Mouse (Mus musculus): ENCODE measurements around the gene Arhgap6. TPM values are rescaled to one million over a fixed set of nuclear protein-coding genes. Genes with fewer than 3 reads are reported as not detected.

Gene Arhgap6
- polyA plus RNA-seq, 1 experiment from 2014 or later, result 0.85 TPM

DNA sequence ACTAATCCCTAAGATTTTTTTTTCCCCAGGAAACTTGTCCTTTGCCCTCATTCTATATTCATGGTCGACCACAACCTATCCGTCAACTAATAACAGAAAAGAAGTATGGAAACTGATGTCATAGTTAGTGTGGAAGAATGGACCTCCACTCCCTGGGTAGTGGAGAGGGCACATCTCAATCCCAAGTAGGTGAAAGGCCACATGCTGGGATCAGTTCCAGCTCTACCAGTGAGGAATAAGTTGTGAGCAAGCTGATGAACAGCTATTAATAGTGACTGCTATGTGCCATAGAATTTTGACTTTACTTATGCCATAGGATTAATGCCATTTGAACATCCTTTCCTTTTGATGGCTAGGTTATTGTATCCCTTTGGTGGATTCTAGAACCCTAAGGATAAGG, 383.7 kb downstream of the Arhgap6 start:
- H3K9me3 ChIP-seq (replicated peaks; ENCODE audit: control insufficient read depth, low read length, poor library complexity, severe bottlenecking), result no peaks in the 10 kb centered on the region
- H3K36me3 ChIP-seq (ENCODE audit: control insufficient read depth, insufficient read depth, low read length), result no peaks in the 10 kb centered on the region
- no peak overlapping the region for H3K9ac ChIP-seq (ENCODE audit: low read depth, low read length)
- H3K4me1 ChIP-seq (ENCODE audit: control insufficient read depth, insufficient read depth, low read length), result no peaks in the 10 kb centered on the region
- no peak overlapping the region for H3K27ac ChIP-seq (ENCODE audit: low read length)
- ATAC-seq, result no peak
- WGBS, result 40% methylated on average over 2 of the region's 2 CpGs
- no peak overlapping the region for H3K4me2 ChIP-seq (ENCODE audit: low read length)
- H3K27me3 ChIP-seq (ENCODE audit: control insufficient read depth, insufficient read depth, low read depth, low read length), result peaks cover 4% of the 10 kb centered on the region; the same call in 1 of the 2 replicates
- no peak overlapping the region for H3K4me3 ChIP-seq (ENCODE audit: low read depth, low read length)

DNA sequence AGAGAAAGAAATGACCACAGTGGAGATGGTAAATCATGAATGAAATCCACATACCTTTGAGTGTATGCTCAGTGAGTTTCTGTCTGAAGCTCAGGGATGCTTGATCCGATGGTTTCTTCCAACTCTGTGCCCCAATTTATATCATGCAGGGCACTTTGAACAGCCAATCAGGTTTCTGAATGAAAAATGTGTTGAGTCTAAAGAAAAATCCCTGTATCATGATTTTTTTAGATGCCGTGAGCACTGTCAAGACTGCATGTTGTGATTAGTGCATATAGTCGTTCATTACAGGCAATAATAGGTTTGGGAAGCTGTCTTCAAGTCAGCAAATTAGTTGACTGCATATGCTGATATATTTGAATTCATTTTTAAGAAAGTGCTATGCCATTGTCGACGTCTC, 392.2 kb downstream of the Arhgap6 start, which contains the start of gene Amelx:
Gene Amelx, minus strand, starts transcription at position 101 of the 400 bp plus-strand sequence.
- 86% methylated on average over 5 of the region's 5 CpGs for WGBS
- no peak for ATAC-seq
- no peak within 1 kb of the TSS for H3K27ac ChIP-seq (ENCODE audit: low read length)
- no peaks in the 10 kb centered on the region for H3K36me3 ChIP-seq (ENCODE audit: control insufficient read depth, insufficient read depth, low read length)
- H3K9ac ChIP-seq (ENCODE audit: low read depth, low read length), result no peak within 1 kb of the TSS
- H3K4me1 ChIP-seq (ENCODE audit: control insufficient read depth, insufficient read depth, low read length), result no peaks in the 10 kb centered on the region
- no peak within 1 kb of the TSS for H3K4me2 ChIP-seq (ENCODE audit: low read length)
- H3K27me3 ChIP-seq (ENCODE audit: control insufficient read depth, insufficient read depth, low read depth, low read length), result peaks cover 4% of the 10 kb centered on the region; the same call in 1 of the 2 replicates
- no peak within 1 kb of the TSS for H3K4me3 ChIP-seq (ENCODE audit: low read depth, low read length)
- no peaks in the 10 kb centered on the region for H3K9me3 ChIP-seq (replicated peaks; ENCODE audit: control insufficient read depth, low read length, poor library complexity, severe bottlenecking)

DNA sequence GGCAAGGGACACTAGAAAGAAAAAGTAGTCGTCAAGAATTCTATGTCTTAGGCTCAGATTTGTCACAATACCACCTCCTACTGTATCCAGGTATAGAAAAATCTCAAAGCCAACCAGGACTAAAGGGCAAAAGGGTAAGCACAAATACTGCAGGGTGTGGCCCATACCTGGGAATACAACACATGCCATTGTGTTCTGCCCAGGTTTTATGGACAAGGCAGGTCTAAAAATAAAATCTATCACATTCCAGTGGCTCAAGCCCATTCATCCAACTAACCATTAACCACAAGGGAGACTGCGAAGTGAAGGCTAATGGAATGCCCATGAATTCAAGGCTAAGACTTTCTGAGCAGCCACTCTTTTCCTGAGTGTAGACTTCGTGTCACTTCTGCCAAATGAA, 415.1 kb downstream of the Arhgap6 start:
- WGBS, result 86% methylated on average over 3 of the region's 3 CpGs
- Histone ChIP-seq H3K27ac (ENCODE audit: low read length) (no peak overlapping the region), H3K9me3 (replicated peaks; ENCODE audit: control insufficient read depth, low read length, poor library complexity, severe bottlenecking) (no peaks in the 10 kb centered on the region), H3K36me3 (ENCODE audit: control insufficient read depth, insufficient read depth, low read length) (no peaks in the 10 kb centered on the region), H3K4me2 (ENCODE audit: low read length) (no peak overlapping the region), H3K27me3 (ENCODE audit: control insufficient read depth, insufficient read depth, low read depth, low read length) (peaks cover 6% of the 10 kb centered on the region), H3K4me3 (ENCODE audit: low read depth, low read length) (no peak overlapping the region), H3K9ac (ENCODE audit: low read depth, low read length) (no peak overlapping the region), H3K4me1 (ENCODE audit: control insufficient read depth, insufficient read depth, low read length) (no peaks in the 10 kb centered on the region)
- ATAC-seq, result no peak

DNA sequence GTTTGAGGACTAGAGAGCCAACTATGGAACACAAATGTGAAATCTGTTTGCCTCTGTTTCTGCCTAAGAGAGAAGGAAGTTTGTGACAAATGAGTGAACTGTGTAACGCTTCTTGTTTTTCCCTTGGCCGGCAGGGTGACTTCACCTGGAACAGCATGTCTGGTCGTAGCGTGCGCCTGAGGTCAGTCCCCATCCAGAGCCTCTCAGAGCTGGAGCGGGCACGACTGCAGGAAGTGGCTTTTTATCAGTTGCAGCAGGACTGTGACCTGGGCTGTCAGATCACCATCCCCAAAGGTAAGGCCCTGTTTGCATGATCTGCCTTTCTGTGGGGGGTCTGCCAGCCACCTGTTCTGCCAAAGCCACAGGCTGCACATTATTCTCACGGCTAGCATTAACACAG, 425.2 kb downstream of the Arhgap6 start:
- WGBS, result 79% methylated on average over 8 of the region's 8 CpGs
- H3K36me3 ChIP-seq (ENCODE audit: control insufficient read depth, insufficient read depth, low read length), result no peaks in the 10 kb centered on the region
- no peak for ATAC-seq
- H3K4me1 ChIP-seq (ENCODE audit: control insufficient read depth, insufficient read depth, low read length), result no peaks in the 10 kb centered on the region
- no peak overlapping the region for H3K9ac ChIP-seq (ENCODE audit: low read depth, low read length)
- H3K27ac ChIP-seq (ENCODE audit: low read length), result no peak overlapping the region
- no peak overlapping the region for H3K4me2 ChIP-seq (ENCODE audit: low read length)
- no peaks in the 10 kb centered on the region for H3K9me3 ChIP-seq (replicated peaks; ENCODE audit: control insufficient read depth, low read length, poor library complexity, severe bottlenecking)
- H3K27me3 ChIP-seq (ENCODE audit: control insufficient read depth, insufficient read depth, low read depth, low read length), result peaks cover 2% of the 10 kb centered on the region; the same call in 1 of the 2 replicates
- H3K4me3 ChIP-seq (ENCODE audit: low read depth, low read length), result no peak overlapping the region

DNA sequence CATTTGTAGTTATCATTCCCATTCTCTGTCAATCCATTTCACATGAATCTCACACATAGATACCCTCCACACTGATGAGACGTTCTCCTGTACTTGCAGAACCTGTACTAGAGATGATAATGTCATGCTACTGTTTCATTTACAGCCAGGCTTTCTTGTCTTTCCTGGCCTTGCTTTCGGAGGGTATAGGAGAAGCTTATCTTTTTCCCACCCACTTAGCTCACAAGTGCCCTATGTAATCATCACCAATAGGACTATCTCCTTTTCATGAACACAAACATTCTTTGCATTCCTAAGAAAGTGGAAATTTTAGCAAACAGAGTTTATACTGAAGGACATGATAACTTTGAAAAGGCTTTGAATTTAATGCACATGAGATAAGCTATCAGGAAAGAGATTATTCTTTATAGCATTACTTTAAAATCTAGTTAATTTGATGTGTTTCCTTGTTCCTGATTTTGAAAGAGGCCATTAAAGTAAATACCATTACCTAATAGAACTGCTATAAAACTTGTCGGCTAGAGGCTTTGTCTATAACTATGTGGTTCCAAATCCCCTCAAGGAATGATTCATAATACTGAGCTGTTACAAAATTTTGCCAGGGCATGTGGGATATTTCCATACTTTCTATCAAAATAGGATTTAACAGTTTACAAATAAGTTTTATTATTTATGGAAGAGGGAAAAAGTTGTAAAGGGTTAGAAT, 427.6 kb downstream of the Arhgap6 start:
- H3K27ac ChIP-seq (ENCODE audit: low read length), result no peak overlapping the region
- ATAC-seq, result no peak
- 79% methylated on average over 3 of the region's 3 CpGs for WGBS
- peaks cover 4% of the 10 kb centered on the region; the same call in 1 of the 2 replicates for H3K27me3 ChIP-seq (ENCODE audit: control insufficient read depth, insufficient read depth, low read depth, low read length)
- H3K4me3 ChIP-seq (ENCODE audit: low read depth, low read length), result no peak overlapping the region
- H3K9ac ChIP-seq (ENCODE audit: low read depth, low read length), result no peak overlapping the region
- H3K4me2 ChIP-seq (ENCODE audit: low read length), result no peak overlapping the region
- H3K36me3 ChIP-seq (ENCODE audit: control insufficient read depth, insufficient read depth, low read length), result no peaks in the 10 kb centered on the region
- H3K4me1 ChIP-seq (ENCODE audit: control insufficient read depth, insufficient read depth, low read length), result no peaks in the 10 kb centered on the region
- H3K9me3 ChIP-seq (replicated peaks; ENCODE audit: control insufficient read depth, low read length, poor library complexity, severe bottlenecking), result no peaks in the 10 kb centered on the region

DNA sequence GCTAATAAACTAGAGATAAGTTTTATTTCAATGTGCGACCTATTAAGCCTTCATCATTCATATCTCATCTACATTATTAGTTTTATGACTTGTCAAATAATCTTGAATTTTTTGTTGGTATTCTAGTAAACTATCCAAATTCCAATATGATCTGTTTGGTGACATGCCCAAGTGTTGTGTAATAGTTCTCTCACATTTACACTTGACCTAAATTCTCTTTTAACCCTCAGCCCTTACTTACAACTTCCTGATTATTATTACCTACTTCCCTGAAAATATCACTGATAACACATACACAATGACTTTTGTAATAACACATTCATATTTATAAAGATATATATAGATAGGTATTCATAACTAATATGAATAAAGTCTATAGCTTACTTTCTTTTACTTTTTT, 461.0 kb downstream of the Arhgap6 start:
- Histone ChIP-seq H3K9ac (ENCODE audit: low read depth, low read length) (no peak overlapping the region), H3K36me3 (ENCODE audit: control insufficient read depth, insufficient read depth, low read length) (no peaks in the 10 kb centered on the region), H3K27ac (ENCODE audit: low read length) (no peak overlapping the region), H3K27me3 (ENCODE audit: control insufficient read depth, insufficient read depth, low read depth, low read length) (no peaks in the 10 kb centered on the region; the same call in 1 of the 2 replicates), H3K4me3 (ENCODE audit: low read depth, low read length) (no peak overlapping the region), H3K4me2 (ENCODE audit: low read length) (no peak overlapping the region), H3K9me3 (replicated peaks; ENCODE audit: control insufficient read depth, low read length, poor library complexity, severe bottlenecking) (no peaks in the 10 kb centered on the region), H3K4me1 (ENCODE audit: control insufficient read depth, insufficient read depth, low read length) (no peaks in the 10 kb centered on the region)
- no peak for ATAC-seq
- 75% methylated on average over 1 of the region's 1 CpGs for WGBS

DNA sequence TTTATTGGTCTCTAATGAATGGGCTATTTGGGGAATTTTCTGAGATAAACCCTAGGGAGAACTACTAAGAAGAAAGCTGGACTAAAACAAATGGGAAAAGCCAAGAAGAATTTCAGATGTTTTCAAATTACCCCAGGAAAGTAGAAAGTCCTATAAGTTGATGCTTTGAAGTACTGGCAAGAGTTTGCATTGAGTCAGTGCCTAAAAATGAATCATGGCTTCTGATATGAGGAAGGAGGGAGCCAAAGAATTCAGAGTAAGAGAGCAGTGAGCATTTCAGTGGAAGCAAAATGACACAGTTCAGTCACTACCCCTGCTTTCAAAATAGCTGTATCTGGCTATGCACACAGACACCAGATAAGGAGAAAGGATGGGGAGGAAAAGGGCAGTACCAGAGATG, 461.8 kb downstream of the Arhgap6 start:
- no peak for ATAC-seq
- Histone ChIP-seq H3K9ac (ENCODE audit: low read depth, low read length) (no peak overlapping the region), H3K9me3 (replicated peaks; ENCODE audit: control insufficient read depth, low read length, poor library complexity, severe bottlenecking) (no peaks in the 10 kb centered on the region), H3K27ac (ENCODE audit: low read length) (no peak overlapping the region), H3K4me3 (ENCODE audit: low read depth, low read length) (no peak overlapping the region), H3K4me1 (ENCODE audit: control insufficient read depth, insufficient read depth, low read length) (no peaks in the 10 kb centered on the region), H3K36me3 (ENCODE audit: control insufficient read depth, insufficient read depth, low read length) (no peaks in the 10 kb centered on the region), H3K27me3 (ENCODE audit: control insufficient read depth, insufficient read depth, low read depth, low read length) (no peaks in the 10 kb centered on the region; the same call in 1 of the 2 replicates), H3K4me2 (ENCODE audit: low read length) (no peak overlapping the region)

DNA sequence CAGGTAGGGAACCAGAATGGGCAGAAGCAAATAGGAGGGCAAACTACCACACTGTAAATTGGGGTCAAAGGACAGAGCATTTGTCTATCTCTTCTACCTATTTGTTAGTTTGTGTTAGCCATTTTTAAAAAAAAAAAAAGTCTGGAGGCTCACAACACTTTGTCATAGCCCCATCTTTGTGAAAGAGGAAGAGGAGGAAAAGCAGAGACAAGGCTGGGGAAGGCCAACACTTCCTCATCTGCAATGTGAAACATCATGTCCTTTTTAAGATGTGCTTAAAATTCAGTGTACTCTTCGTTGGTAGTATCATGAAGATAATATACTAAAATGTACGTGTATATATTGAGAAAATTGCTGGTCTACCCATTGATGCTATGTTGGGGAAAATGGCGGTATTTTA, 466.1 kb downstream of the Arhgap6 start:
- no peak overlapping the region for H3K4me3 ChIP-seq (ENCODE audit: low read depth, low read length)
- no peak overlapping the region for H3K27ac ChIP-seq (ENCODE audit: low read length)
- H3K36me3 ChIP-seq (ENCODE audit: control insufficient read depth, insufficient read depth, low read length), result no peaks in the 10 kb centered on the region
- no peaks in the 10 kb centered on the region; the same call in 1 of the 2 replicates for H3K27me3 ChIP-seq (ENCODE audit: control insufficient read depth, insufficient read depth, low read depth, low read length)
- H3K4me1 ChIP-seq (ENCODE audit: control insufficient read depth, insufficient read depth, low read length), result no peaks in the 10 kb centered on the region
- no peaks in the 10 kb centered on the region for H3K9me3 ChIP-seq (replicated peaks; ENCODE audit: control insufficient read depth, low read length, poor library complexity, severe bottlenecking)
- ATAC-seq, result no peak
- H3K9ac ChIP-seq (ENCODE audit: low read depth, low read length), result no peak overlapping the region
- WGBS, result 78% methylated on average over 3 of the region's 3 CpGs
- H3K4me2 ChIP-seq (ENCODE audit: low read length), result no peak overlapping the region

DNA sequence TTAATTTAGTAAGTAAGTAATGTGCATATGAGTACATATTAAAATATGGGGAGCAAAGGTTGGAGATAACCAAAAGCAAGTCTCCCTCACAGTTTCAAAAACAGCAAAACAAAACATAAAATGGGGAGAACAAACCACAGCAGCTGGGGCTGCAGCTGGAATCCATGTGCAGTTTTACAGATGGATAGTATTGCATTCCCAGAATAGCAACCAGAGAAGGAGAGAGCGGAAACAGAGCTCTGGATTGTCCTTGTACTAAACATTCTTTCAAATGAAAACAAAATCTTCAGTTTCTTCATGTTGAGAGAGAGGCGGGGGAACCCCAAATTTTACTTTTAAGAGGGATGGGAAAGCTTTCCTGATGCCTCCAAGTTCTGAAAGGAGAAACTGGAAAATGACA, 467.3 kb downstream of the Arhgap6 start:
- H3K4me1 ChIP-seq (ENCODE audit: control insufficient read depth, insufficient read depth, low read length), result no peaks in the 10 kb centered on the region
- 83% methylated on average over 2 of the region's 2 CpGs for WGBS

More for the DNA sequence above, 467.3 kb downstream of the Arhgap6 start:
- no peak for ATAC-seq
- Histone ChIP-seq H3K4me3 (ENCODE audit: low read depth, low read length) (no peak overlapping the region), H3K36me3 (ENCODE audit: control insufficient read depth, insufficient read depth, low read length) (no peaks in the 10 kb centered on the region), H3K27ac (ENCODE audit: low read length) (no peak overlapping the region), H3K27me3 (ENCODE audit: control insufficient read depth, insufficient read depth, low read depth, low read length) (no peaks in the 10 kb centered on the region; the same call in 1 of the 2 replicates), H3K9me3 (replicated peaks; ENCODE audit: control insufficient read depth, low read length, poor library complexity, severe bottlenecking) (no peaks in the 10 kb centered on the region), H3K4me2 (ENCODE audit: low read length) (no peak overlapping the region), H3K9ac (ENCODE audit: low read depth, low read length) (no peak overlapping the region)

All from midbrain, embryonic 16.5 days (tissue).